Mouse (Mus musculus) spleen, adult 2 months (tissue): ENCODE data around the gene Miox.

Source experiments
- CTCF ChIP-seq: fragments of 200-500 bp; IDR thresholded peaks from 2 replicates; pipeline ENCODE4 v1.5.1; 2011; ENCODE audit warnings: mild to moderate bottlenecking, inconsistent platforms; ENCODE audit not compliant: insufficient read depth, insufficient read length, insufficient replicate concordance; ENCODE audit errors: extremely low read depth
- POLR2A ChIP-seq: fragments of 200-500 bp; IDR thresholded peaks from 2 replicates; pipeline ENCODE4 v1.6.1; 2011; ENCODE audit warnings: low read depth, low read length, inconsistent platforms

DNA sequence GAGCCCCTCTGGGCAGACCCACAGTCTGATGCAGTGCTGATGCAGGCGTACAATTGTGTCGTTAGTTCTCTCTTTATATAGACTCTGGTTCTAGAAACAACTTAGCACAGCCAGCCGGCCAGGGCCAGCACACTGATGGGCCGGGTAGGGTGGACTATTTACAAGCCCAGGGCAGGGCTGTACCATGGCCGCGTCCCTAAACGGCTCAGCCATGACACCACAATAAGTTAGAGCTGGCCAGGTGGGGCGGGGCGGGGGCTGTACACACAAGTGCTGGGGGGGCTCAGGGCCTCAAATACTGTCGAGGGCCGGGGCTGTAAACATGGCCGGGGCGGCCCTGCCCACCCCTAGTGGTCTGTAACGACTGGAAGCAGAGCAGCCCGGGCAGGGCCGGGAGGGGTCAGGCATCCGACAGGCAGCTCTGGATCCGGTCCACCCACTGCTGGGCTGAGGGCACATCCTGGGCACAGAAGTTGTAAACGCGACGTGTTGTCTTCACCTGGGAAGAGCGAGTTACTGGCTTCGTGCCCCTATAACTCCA lies 45.9 kb upstream of the Miox start:
- no peak for TF ChIP-seq POLR2A
- no peak for TF ChIP-seq CTCF
